Comparison of ENCODE assay signal across 13 mouse cellular contexts in the genomic region with DNA sequence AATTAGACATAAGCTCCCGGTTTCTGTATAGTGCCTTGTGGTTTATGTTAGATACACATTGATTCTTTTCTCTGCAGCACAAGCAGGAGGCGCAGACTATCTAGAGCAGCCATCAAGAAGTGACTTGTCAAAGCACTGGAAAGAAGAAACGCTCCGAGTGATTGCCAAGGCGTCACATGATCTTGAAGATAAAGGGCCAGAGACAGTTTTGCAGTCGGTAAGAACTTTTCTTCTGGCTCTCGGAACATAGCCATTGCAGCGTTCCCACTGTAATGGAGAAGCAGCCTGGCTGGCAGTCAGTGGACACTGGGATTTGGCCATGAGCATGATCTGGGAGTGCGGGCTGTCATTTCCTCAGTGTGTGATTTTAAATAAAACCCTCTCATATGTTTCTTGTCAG.
A peak's percentile ranks its signal among the peaks of the same experiment; 100 is the strongest.
DNase-seq lines count a peak whose midpoint lies in the region; ATAC-seq and TF ChIP-seq lines count a peak whose summit lies in the region.
"Had no signal": no experiment of that assay in that cellular context is flagged by ENCODE, and none has a peak within 500 bp of the region (broad histone marks: within the 10 kb centered on the region; RNA-seq: fewer than 3 reads in every experiment).

No protein-coding gene starts in this region.

- H3K27ac ChIP-seq in liver, postnatal 0 days (ENCODE audit: low read depth) = no peak overlapping the region
- H3K27ac ChIP-seq: forebrain, embryonic 15.5 days; limb, embryonic 13.5 days had no signal

- no peak for TF ChIP-seq EP300 in liver, postnatal 0 days (IDR thresholded peaks at IDR 0.05; ENCODE audit: low read depth)

- no peak overlapping the region for H3K4me3 ChIP-seq in liver, postnatal 0 days (ENCODE audit: low read depth, low read length)
- H3K4me3 ChIP-seq: forebrain, embryonic 15.5 days; limb, embryonic 13.5 days; myocyte had no signal

- 85% methylated on average over 9 of the region's 9 CpGs for WGBS in liver, postnatal 0 days (ENCODE audit: insufficient replicate concordance)

- no peaks in the 10 kb centered on the region for H3K4me1 ChIP-seq in liver, postnatal 0 days (ENCODE audit: insufficient read depth)
- H3K4me1 ChIP-seq: forebrain, embryonic 15.5 days; limb, embryonic 13.5 days had no signal

- no peaks in the 10 kb centered on the region for H3K27me3 ChIP-seq in liver, postnatal 0 days (ENCODE audit: insufficient read depth, low read length)
- H3K27me3 ChIP-seq: forebrain, embryonic 15.5 days; limb, embryonic 13.5 days had no signal

- peak; percentile 14 for DNase-seq in adrenal gland, adult 2 months
- no peak for DNase-seq in adrenal gland, postnatal 4 days (ENCODE audit: low spot score in 2 of 2)
- peak; percentile 10 to 23 for DNase-seq in kidney, postnatal 4 days
- DNase-seq in kidney, adult 11 months = no peak
- DNase-seq in gonadal fat pad, adult 2 months (ENCODE audit: low read depth) = peak; percentile 13
- peak; percentile 45 for DNase-seq in lung, postnatal 14 days
- DNase-seq in liver, postnatal 0 days = no peak
- no peak for DNase-seq in cerebellum, adult 8-10 months
- DNase-seq: right cerebral cortex, postnatal 14 days had no signal

- no peak for TF ChIP-seq CTCF in liver, postnatal 0 days (IDR thresholded peaks at IDR 0.05; ENCODE audit: low read depth)

- peaks cover 55% of the 10 kb centered on the region for H3K36me3 ChIP-seq in liver, postnatal 0 days (replicated peaks; ENCODE audit: insufficient read depth, low read length)

- no peaks in the 10 kb centered on the region for H3K9me3 ChIP-seq in liver, postnatal 0 days (ENCODE audit: low read length)
- H3K9me3 ChIP-seq: forebrain, embryonic 15.5 days; limb, embryonic 13.5 days had no signal

- H3K4me2 ChIP-seq in liver, postnatal 0 days (ENCODE audit: low read depth, low read length) = no peak overlapping the region
- H3K4me2 ChIP-seq: forebrain, embryonic 15.5 days; limb, embryonic 13.5 days had no signal

- H3K9ac ChIP-seq in liver, postnatal 0 days (replicated peaks) = no peak overlapping the region
- H3K9ac ChIP-seq: forebrain, embryonic 15.5 days; limb, embryonic 13.5 days had no signal

- ATAC-seq in liver, postnatal 0 days = no peak
- ATAC-seq: forebrain, embryonic 15.5 days; intestine, postnatal 0 days had no signal

Comparison
In these comparisons a context has a peak if more than half of its experiments do, and no peak if none do; other contexts are left out.
1. DNase-seq: peak in adrenal gland, adult 2 months (single experiment), kidney, postnatal 4 days (2 of 2), gonadal fat pad, adult 2 months (single experiment) and lung, postnatal 14 days (single experiment); none in adrenal gland, postnatal 4 days (0 of 2), kidney, adult 11 months (single experiment), liver, postnatal 0 days (single experiment) and cerebellum, adult 8-10 months (single experiment).